Mouse (Mus musculus): ENCODE data around the gene Arhgef2. TPM values are rescaled to one million over a fixed set of nuclear protein-coding genes. Genes with fewer than 3 reads are reported as not detected.
A peak's percentile ranks its signal among the peaks of the same experiment; 100 is the strongest.

Gene Arhgef2
- polyA plus RNA-seq, 1 experiment = 361 TPM

GRCm38 (mm10) chr3:88652846-88653515 is 47.2 kb downstream of the Arhgef2 start, which contains the start of gene Rxfp4:
Gene Rxfp4, minus strand, starts transcription at chr3:88653142.
- H3K4me3 ChIP-seq = no peak within 1 kb of the TSS
- H3K4me2 ChIP-seq (ENCODE audit: low read depth) = no peak within 1 kb of the TSS
- no peak within 1 kb of the TSS for H3ac ChIP-seq (ENCODE audit: control insufficient read depth, insufficient read length)
- no peaks in the 10 kb centered on the region for H3K79me2 ChIP-seq (ENCODE audit: control insufficient read depth, insufficient read depth)
- TF ChIP-seq E2F4 (IDR thresholded peaks at IDR 0.05; ENCODE audit: insufficient read depth) (no peak), POLR2AphosphoS2 (IDR thresholded peaks at IDR 0.05; ENCODE audit: insufficient read length, low read depth) (peak; percentile 10), POLR2A (IDR thresholded peaks at IDR 0.05; ENCODE audit: insufficient read length, low read depth) (peak; percentile 15)
- peaks cover 12% of the 10 kb centered on the region for H3K36me3 ChIP-seq (ENCODE audit: control insufficient read depth, insufficient read depth)
- no peaks in the 10 kb centered on the region for H3K27me3 ChIP-seq (ENCODE audit: control insufficient read depth, insufficient read depth, insufficient read length)

- no peaks in the 10 kb centered on the region for H3K79me2 ChIP-seq (ENCODE audit: control insufficient read depth, insufficient read depth)
- peaks cover 6% of the 10 kb centered on the region for H3K36me3 ChIP-seq (ENCODE audit: control insufficient read depth, insufficient read depth)
- H3K27me3 ChIP-seq (ENCODE audit: control insufficient read depth, insufficient read depth, insufficient read length) = no peaks in the 10 kb centered on the region
- no peak overlapping the region for H3K4me3 ChIP-seq
- H3K4me2 ChIP-seq (ENCODE audit: low read depth) = no peak overlapping the region
- no peak overlapping the region for H3ac ChIP-seq (ENCODE audit: control insufficient read depth, insufficient read length)
- TF ChIP-seq POLR2AphosphoS2 (IDR thresholded peaks at IDR 0.05; ENCODE audit: insufficient read length, low read depth) (peak; percentile 26), MAX (IDR thresholded peaks at IDR 0.05; ENCODE audit: low read depth) (no peak)
Observed at GRCm38 (mm10) chr3:88653516-88654370, 48.0 kb downstream of the Arhgef2 start.

GRCm38 (mm10) chr3:88654621-88655020 is 48.9 kb downstream of the Arhgef2 start:
- H3K4me2 ChIP-seq (ENCODE audit: low read depth) = peak overlapping the region; percentile 30
- no peaks in the 10 kb centered on the region for H3K27me3 ChIP-seq (ENCODE audit: control insufficient read depth, insufficient read depth, insufficient read length)
- no peaks in the 10 kb centered on the region for H3K36me3 ChIP-seq (ENCODE audit: control insufficient read depth, insufficient read depth)
- H3K79me2 ChIP-seq (ENCODE audit: control insufficient read depth, insufficient read depth) = no peaks in the 10 kb centered on the region
- TF ChIP-seq CEBPB (IDR thresholded peaks at IDR 0.05; ENCODE audit: insufficient read depth, poor library complexity, severe bottlenecking) = no peak
- TF ChIP-seq POLR2A (IDR thresholded peaks at IDR 0.05; ENCODE audit: insufficient read length, low read depth) = no peak
- TF ChIP-seq POLR2AphosphoS2 (IDR thresholded peaks at IDR 0.05; ENCODE audit: insufficient read length, low read depth) = no peak
- TF ChIP-seq MYOD1 (IDR thresholded peaks at IDR 0.05; ENCODE audit: control insufficient read depth in 1 of 3, insufficient read length in 2 of 3, low read depth in 2 of 3) = peak in 2 of 3 experiments; percentile 36 to 49
- TF ChIP-seq REST (IDR thresholded peaks at IDR 0.05; ENCODE audit: insufficient read depth, insufficient read length) = no peak
- no peak for TF ChIP-seq TCF12 (IDR thresholded peaks at IDR 0.05; ENCODE audit: insufficient read depth, poor library complexity, severe bottlenecking)
- TF ChIP-seq MYOG (IDR thresholded peaks at IDR 0.05; ENCODE audit: control insufficient read depth in 1 of 3, insufficient read depth in 1 of 3, insufficient read length in 2 of 3, low read depth in 2 of 3) = peak in 1 of 3 experiments; percentile 12
- TF ChIP-seq MAX (IDR thresholded peaks at IDR 0.05; ENCODE audit: low read depth) = no peak
- H3ac ChIP-seq (ENCODE audit: control insufficient read depth, insufficient read length) = no peak overlapping the region
- H3K4me3 ChIP-seq = no peak overlapping the region

- no peak overlapping the region for H3ac ChIP-seq (ENCODE audit: control insufficient read depth, insufficient read length)
- H3K4me3 ChIP-seq = no peak overlapping the region
- H3K4me2 ChIP-seq (ENCODE audit: low read depth) = no peak overlapping the region
- TF ChIP-seq CEBPB (IDR thresholded peaks at IDR 0.05; ENCODE audit: insufficient read depth, poor library complexity, severe bottlenecking) (no peak), MYOG (IDR thresholded peaks at IDR 0.05; ENCODE audit: control insufficient read depth in 1 of 3, insufficient read depth in 1 of 3, insufficient read length in 2 of 3, low read depth in 2 of 3) (no peak), POLR2A (IDR thresholded peaks at IDR 0.05; ENCODE audit: insufficient read length, low read depth) (no peak), TCF3 (IDR thresholded peaks at IDR 0.05; ENCODE audit: insufficient read length, low read depth) (no peak), USF1 (IDR thresholded peaks at IDR 0.05; ENCODE audit: low read depth) (no peak), MYOD1 (IDR thresholded peaks at IDR 0.05; ENCODE audit: control insufficient read depth in 1 of 3, insufficient read length in 2 of 3, low read depth in 2 of 3) (no peak)
- no peaks in the 10 kb centered on the region for H3K27me3 ChIP-seq (ENCODE audit: control insufficient read depth, insufficient read depth, insufficient read length)
- no peaks in the 10 kb centered on the region for H3K36me3 ChIP-seq (ENCODE audit: control insufficient read depth, insufficient read depth)
- no peaks in the 10 kb centered on the region for H3K79me2 ChIP-seq (ENCODE audit: control insufficient read depth, insufficient read depth)
Observed at GRCm38 (mm10) chr3:88655619-88656018, 49.9 kb downstream of the Arhgef2 start.

GRCm38 (mm10) chr3:88658441-88659127 is 52.8 kb downstream of the Arhgef2 start:
- no peak overlapping the region for H3ac ChIP-seq (ENCODE audit: control insufficient read depth, insufficient read length)
- no peaks in the 10 kb centered on the region for H3K27me3 ChIP-seq (ENCODE audit: control insufficient read depth, insufficient read depth, insufficient read length)
- H3K4me2 ChIP-seq (ENCODE audit: low read depth) = no peak overlapping the region
- no peak for TF ChIP-seq MYOD1 (IDR thresholded peaks at IDR 0.05; ENCODE audit: control insufficient read depth in 1 of 3, insufficient read length in 2 of 3, low read depth in 2 of 3)
- no peak for TF ChIP-seq TCF12 (IDR thresholded peaks at IDR 0.05; ENCODE audit: insufficient read depth, poor library complexity, severe bottlenecking)
- TF ChIP-seq USF1 (IDR thresholded peaks at IDR 0.05; ENCODE audit: low read depth) = no peak
- no peak for TF ChIP-seq TCF3 (IDR thresholded peaks at IDR 0.05; ENCODE audit: insufficient read length, low read depth)
- TF ChIP-seq POLR2AphosphoS2 (IDR thresholded peaks at IDR 0.05; ENCODE audit: insufficient read length, low read depth) = no peak
- no peak for TF ChIP-seq REST (IDR thresholded peaks at IDR 0.05; ENCODE audit: insufficient read depth, insufficient read length)
- no peak for TF ChIP-seq POLR2A (IDR thresholded peaks at IDR 0.05; ENCODE audit: insufficient read length, low read depth)
- TF ChIP-seq E2F4 (IDR thresholded peaks at IDR 0.05; ENCODE audit: insufficient read depth) = no peak
- no peak for TF ChIP-seq SRF (IDR thresholded peaks at IDR 0.05; ENCODE audit: control insufficient read depth, insufficient read length, low read depth)
- no peaks in the 10 kb centered on the region for H3K36me3 ChIP-seq (ENCODE audit: control insufficient read depth, insufficient read depth)
- H3K79me2 ChIP-seq (ENCODE audit: control insufficient read depth, insufficient read depth) = no peaks in the 10 kb centered on the region
- H3K4me3 ChIP-seq = no peak overlapping the region
